Mouse (Mus musculus) heart, embryonic 13.5 days (tissue): ENCODE results near the gene Gramd4. TPM values are rescaled to one million over a fixed set of nuclear protein-coding genes. Genes with fewer than 3 reads are reported as not detected.
A peak's percentile ranks its signal among the peaks of the same experiment; 100 is the strongest.
"Not testable (repeated sequence)": the region's sequence is repeated elsewhere in the genome, so short reads cannot be mapped to it uniquely, and the experiment has no call there.

Source experiments
- ATAC-seq: fragments of 200-750 bp; cut with Nextera tagmentation; 2 replicates; pipeline ENCODE4 v1.8.0; 2017; ENCODE audit warnings: moderate TSS enrichment; ENCODE audit not compliant: insufficient number of reproducible peaks, low FRiP score, low TSS enrichment; ENCODE audit errors: extremely low read depth
- H3K27ac ChIP-seq: fragments of 300-500 bp; sonication (generic); replicated peaks from 2 replicates; pipeline ENCODE4 v1.5.1; 2015; ENCODE audit warnings: moderate library complexity, mild to moderate bottlenecking, inconsistent platforms
- H3K27me3 ChIP-seq: fragments of 300-500 bp; sonication (generic); replicated peaks from 2 replicates; pipeline ENCODE4 v1.6.1; 2015; ENCODE audit warnings: mild to moderate bottlenecking, inconsistent platforms
- H3K36me3 ChIP-seq: fragments of 300-500 bp; sonication (generic); 2 replicates; pipeline ENCODE4 v1.6.1; 2015; ENCODE audit warnings: mild to moderate bottlenecking, inconsistent platforms
- H3K4me1 ChIP-seq: fragments of 300-500 bp; sonication (generic); 2 replicates; pipeline ENCODE4 v1.6.1; 2015; ENCODE audit warnings: inconsistent platforms
- H3K4me2 ChIP-seq: fragments of 300-500 bp; sonication (generic); 2 replicates; pipeline ENCODE4 v1.6.1; 2015; ENCODE audit warnings: inconsistent platforms, mild to moderate bottlenecking, moderate library complexity
- H3K4me3 ChIP-seq: fragments of 300-500 bp; sonication (generic); 2 replicates; pipeline ENCODE4 v1.5.1; 2015; ENCODE audit warnings: moderate library complexity, mild to moderate bottlenecking, inconsistent platforms
- H3K9ac ChIP-seq: fragments of 300-500 bp; sonication (generic); 2 replicates; pipeline ENCODE4 v1.6.1; 2015; ENCODE audit warnings: inconsistent platforms, mild to moderate bottlenecking, moderate library complexity
- H3K9me3 ChIP-seq: fragments of 300-500 bp; sonication (generic); 2 replicates; pipeline ENCODE4 v1.6.1; 2016; ENCODE audit warnings: inconsistent platforms
- WGBS: fragments of 180-500 bp; shearing (Covaris S2); methylation state at CpG from one replicate; pipeline ENCODE4 v1.1.7; 2015; ENCODE audit warnings: mixed read lengths; 5-methylcytosine and 5-hydroxymethylcytosine counted together
- polyA plus RNA-seq: library from polyadenylated mRNA; unstranded; fragments of >200 nt; fragmentation: Nextera tagmentation; extraction: Ambion mirVana; gene quantifications from 2 replicates; pipeline ENCODE4 v1.2.1, GENCODE M21; 2015

Gene Gramd4
- polyA plus RNA-seq, 1 experiment from 2014 or later: 11.9 TPM

GRCm38 (mm10) chr15:86176771-86177702 lies 119.5 kb downstream of the Gramd4 start:
- no peak for ATAC-seq
- H3K4me2 ChIP-seq: no peak overlapping the region
- peaks cover 66% of the 10 kb centered on the region for H3K4me1 ChIP-seq
- H3K36me3 ChIP-seq: no peaks in the 10 kb centered on the region
- no peaks in the 10 kb centered on the region for H3K9me3 ChIP-seq
- H3K9ac ChIP-seq: no peak overlapping the region; the same call in 1 of the 2 replicates
- 57% methylated on average over 22 of the region's 22 CpGs for WGBS
- H3K4me3 ChIP-seq: no peak overlapping the region
- H3K27ac ChIP-seq: no peak overlapping the region
- peaks cover 4% of the 10 kb centered on the region; the same call in 1 of the 2 replicates for H3K27me3 ChIP-seq

GRCm38 (mm10) chr15:86177703-86178251 lies 120.3 kb downstream of the Gramd4 start:
- not testable (repeated sequence) for H3K36me3 ChIP-seq, H3K4me2 ChIP-seq, H3K9me3 ChIP-seq, H3K27ac ChIP-seq, H3K9ac ChIP-seq, H3K27me3 ChIP-seq, H3K4me3 ChIP-seq
- ATAC-seq: peak; percentile 15; the same call in 1 of the 2 replicates
- H3K4me1 ChIP-seq: peaks cover 66% of the 10 kb centered on the region
- 66% methylated on average over 2 of the region's 2 CpGs for WGBS

GRCm38 (mm10) chr15:86178594-86178993 lies 121.1 kb downstream of the Gramd4 start:
- Histone ChIP-seq H3K27me3 (peaks cover 4% of the 10 kb centered on the region; the same call in 1 of the 2 replicates), H3K9me3 (no peaks in the 10 kb centered on the region), H3K36me3 (no peaks in the 10 kb centered on the region), H3K4me3 (no peak overlapping the region), H3K27ac (no peak overlapping the region), H3K4me1 (peaks cover 64% of the 10 kb centered on the region), H3K4me2 (no peak overlapping the region), H3K9ac (no peak overlapping the region)
- WGBS: 89% methylated on average over 6 of the region's 6 CpGs
- ATAC-seq: no peak

- Histone ChIP-seq H3K4me1 (peaks cover 57% of the 10 kb centered on the region), H3K9me3 (no peaks in the 10 kb centered on the region), H3K4me2 (no peak overlapping the region), H3K36me3 (no peaks in the 10 kb centered on the region), H3K27me3 (no peaks in the 10 kb centered on the region; the same call in 1 of the 2 replicates), H3K27ac (no peak overlapping the region), H3K9ac (no peak overlapping the region), H3K4me3 (no peak overlapping the region)
- ATAC-seq: no peak
- WGBS: 77% methylated on average over 4 of the region's 4 CpGs
Measured at GRCm38 (mm10) chr15:86180427-86180826, 122.9 kb downstream of the Gramd4 start.

- not testable (repeated sequence) for H3K27me3 ChIP-seq, H3K9ac ChIP-seq, ATAC-seq, H3K4me3 ChIP-seq, H3K9me3 ChIP-seq, H3K36me3 ChIP-seq
- H3K4me1 ChIP-seq: peaks cover 56% of the 10 kb centered on the region
- H3K4me2 ChIP-seq: peak overlapping the region; percentile 49; the same call in 1 of the 2 replicates
- WGBS: 82% methylated on average over 3 of the region's 3 CpGs
- H3K27ac ChIP-seq: peak overlapping the region; percentile 75
Measured at GRCm38 (mm10) chr15:86181321-86181720, 123.8 kb downstream of the Gramd4 start.

- no peak for ATAC-seq
- peak overlapping the region; percentile 49 for H3K4me2 ChIP-seq
- no peaks in the 10 kb centered on the region for H3K27me3 ChIP-seq
- H3K27ac ChIP-seq: peak overlapping the region; percentile 75
- no peaks in the 10 kb centered on the region for H3K9me3 ChIP-seq
- peaks cover 55% of the 10 kb centered on the region for H3K4me1 ChIP-seq
- peak overlapping the region; percentile 8; the same call in 1 of the 2 replicates for H3K9ac ChIP-seq
- H3K36me3 ChIP-seq: no peaks in the 10 kb centered on the region
- no peak overlapping the region for H3K4me3 ChIP-seq
- 30% methylated on average over 11 of the region's 11 CpGs for WGBS
Measured at GRCm38 (mm10) chr15:86181941-86182439, 124.5 kb downstream of the Gramd4 start.

GRCm38 (mm10) chr15:86182646-86183045 lies 125.2 kb downstream of the Gramd4 start:
- Histone ChIP-seq H3K27ac (peak overlapping the region; percentile 75), H3K9ac (peak overlapping the region; percentile 8; the same call in 1 of the 2 replicates), H3K4me3 (no peak overlapping the region), H3K27me3 (no peaks in the 10 kb centered on the region), H3K4me1 (peaks cover 50% of the 10 kb centered on the region), H3K36me3 (no peaks in the 10 kb centered on the region), H3K4me2 (peak overlapping the region; percentile 49), H3K9me3 (no peaks in the 10 kb centered on the region)
- WGBS: 43% methylated on average over 13 of the region's 13 CpGs
- no peak for ATAC-seq

GRCm38 (mm10) chr15:86183484-86183883 lies 126.0 kb downstream of the Gramd4 start:
- no peak overlapping the region for H3K4me3 ChIP-seq
- WGBS: 85% methylated on average over 8 of the region's 8 CpGs

GRCm38 (mm10) chr15:86184071-86184470 lies 126.6 kb downstream of the Gramd4 start:
- Histone ChIP-seq H3K36me3 (no peaks in the 10 kb centered on the region), H3K27ac (peak overlapping the region; percentile 96; the same call in 1 of the 2 replicates), H3K9me3 (no peaks in the 10 kb centered on the region), H3K9ac (peak overlapping the region; percentile 96), H3K4me1 (peaks cover 54% of the 10 kb centered on the region), H3K4me2 (peak overlapping the region; percentile 85), H3K27me3 (no peaks in the 10 kb centered on the region), H3K4me3 (peak overlapping the region; percentile 87)
- ATAC-seq: no peak
- WGBS: 48% methylated on average over 5 of the region's 5 CpGs

More at GRCm38 (mm10) chr15:86183484-86183883, 126.0 kb downstream of the Gramd4 start:
- ATAC-seq: no peak
- H3K9me3 ChIP-seq: no peaks in the 10 kb centered on the region
- H3K36me3 ChIP-seq: no peaks in the 10 kb centered on the region
- H3K4me2 ChIP-seq: no peak overlapping the region; the same call in 1 of the 2 replicates
- peaks cover 48% of the 10 kb centered on the region for H3K4me1 ChIP-seq
- H3K27ac ChIP-seq: no peak overlapping the region
- no peaks in the 10 kb centered on the region for H3K27me3 ChIP-seq
- H3K9ac ChIP-seq: no peak overlapping the region

GRCm38 (mm10) chr15:86184851-86185688 lies 127.6 kb downstream of the Gramd4 start:
- H3K27me3 ChIP-seq: peaks cover 2% of the 10 kb centered on the region; the same call in 1 of the 2 replicates
- H3K4me1 ChIP-seq: peaks cover 62% of the 10 kb centered on the region
- peak overlapping the region; percentile 87 for H3K4me3 ChIP-seq
- no peak; the same call in 1 of the 2 replicates for ATAC-seq
- peak overlapping the region; percentile 96 for H3K9ac ChIP-seq
- H3K27ac ChIP-seq: peak overlapping the region; percentile 96
- H3K36me3 ChIP-seq: no peaks in the 10 kb centered on the region
- H3K4me2 ChIP-seq: peak overlapping the region; percentile 85
- WGBS: under 1% methylated on average over 70 of the region's 70 CpGs
- H3K9me3 ChIP-seq: no peaks in the 10 kb centered on the region
